Mouse (Mus musculus): ENCODE measurements at regions not wholly inside any gene's neighbourhood (a gene's known extent, or its start where the extent isn't known, plus 50 kb on each side); places are given as distances from the start of the nearest gene placed in this dataset.

DNA sequence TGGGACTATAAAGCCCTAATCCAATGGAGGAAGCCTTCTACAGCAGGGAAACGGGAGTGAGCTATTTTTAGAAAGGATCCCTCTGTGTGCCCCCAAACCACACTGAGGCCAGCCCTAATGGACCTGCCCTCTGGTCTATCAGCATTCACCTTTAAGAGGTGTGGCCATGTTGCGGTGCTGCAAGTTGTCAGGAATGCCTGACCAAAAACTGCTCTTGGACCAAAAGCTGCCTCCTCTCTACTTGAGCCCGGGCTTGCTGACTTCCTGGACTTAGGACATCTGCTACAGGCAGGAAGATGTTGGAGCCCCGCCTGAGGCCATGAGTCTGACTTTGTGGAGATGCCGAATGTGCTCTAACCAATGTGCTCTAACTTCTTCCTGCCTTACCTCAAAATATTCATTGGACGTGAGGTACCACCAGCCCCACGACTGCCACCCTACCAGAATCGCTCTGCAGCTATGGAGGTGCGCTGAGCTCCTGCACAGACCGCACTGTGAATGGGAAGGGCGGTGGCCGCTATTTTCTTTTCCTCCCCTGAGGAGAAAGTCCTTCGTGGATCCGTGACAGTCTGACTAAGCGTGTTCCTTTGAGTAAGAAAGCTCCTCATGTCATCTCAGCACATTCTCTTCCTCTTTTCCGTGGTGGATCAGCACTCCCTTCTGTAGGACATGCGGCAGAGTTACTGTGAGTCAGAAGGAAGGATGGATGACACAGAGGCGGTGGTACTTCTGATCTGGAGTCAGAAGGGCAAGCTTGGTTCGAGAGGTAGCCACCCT, 313.0 kb downstream of the Gm49356 start:
- H3K4me3 ChIP-seq, result no peak overlapping the region
- H3K9me3 ChIP-seq, result no peaks in the 10 kb centered on the region
- no peaks in the 10 kb centered on the region; the same call in 1 of the 2 replicates for H3K27me3 ChIP-seq (replicated peaks)
- ATAC-seq (ENCODE audit: low FRiP score, low read depth), result no peak
- no peak overlapping the region for H3K4me2 ChIP-seq (replicated peaks)
- peaks cover 16% of the 10 kb centered on the region for H3K4me1 ChIP-seq
- WGBS, result 85% methylated on average over 19 of the region's 19 CpGs
- H3K9ac ChIP-seq, result no peak overlapping the region
- H3K27ac ChIP-seq, result no peak overlapping the region
- no peaks in the 10 kb centered on the region for H3K36me3 ChIP-seq

- WGBS, result 66% methylated on average over 17 of the region's 17 CpGs
- H3K27ac ChIP-seq, result no peak overlapping the region
Measured at GRCm38 (mm10) chr15:59203097-59203849, 314.2 kb downstream of the Gm49356 start.

GRCm38 (mm10) chr15:59203850-59204625, 314.9 kb downstream of the Gm49356 start:
- no peak overlapping the region for H3K27ac ChIP-seq
- H3K36me3 ChIP-seq, result no peaks in the 10 kb centered on the region
- no peaks in the 10 kb centered on the region for H3K4me1 ChIP-seq
- ATAC-seq (ENCODE audit: low FRiP score, low read depth), result no peak
- H3K27me3 ChIP-seq (replicated peaks), result no peaks in the 10 kb centered on the region; the same call in 1 of the 2 replicates
- H3K9me3 ChIP-seq, result no peaks in the 10 kb centered on the region
- 73% methylated on average over 17 of the region's 17 CpGs for WGBS
- H3K9ac ChIP-seq, result no peak overlapping the region
- no peak overlapping the region for H3K4me3 ChIP-seq
- no peak overlapping the region for H3K4me2 ChIP-seq (replicated peaks)

More at GRCm38 (mm10) chr15:59203097-59203849, 314.2 kb downstream of the Gm49356 start:
- Histone ChIP-seq H3K4me1 (0 out of 2 replicates have a peak, but pooled peaks cover 4% of the 10 kb centered on the region), H3K4me3 (no peak overlapping the region), H3K27me3 (replicated peaks) (no peaks in the 10 kb centered on the region; the same call in 1 of the 2 replicates), H3K36me3 (no peaks in the 10 kb centered on the region), H3K9me3 (no peaks in the 10 kb centered on the region), H3K9ac (no peak overlapping the region), H3K4me2 (replicated peaks) (no peak overlapping the region)
- ATAC-seq (ENCODE audit: low FRiP score, low read depth), result no peak

- H3K9ac ChIP-seq, result no peak overlapping the region
- no peak overlapping the region for H3K27ac ChIP-seq
- no peaks in the 10 kb centered on the region for H3K36me3 ChIP-seq
- 84% methylated on average over 3 of the region's 3 CpGs for WGBS
- H3K27me3 ChIP-seq (replicated peaks), result no peaks in the 10 kb centered on the region; the same call in 1 of the 2 replicates
- no peak overlapping the region for H3K4me3 ChIP-seq
- ATAC-seq (ENCODE audit: low FRiP score, low read depth), result no peak
- no peak overlapping the region for H3K4me2 ChIP-seq (replicated peaks)
- no peaks in the 10 kb centered on the region for H3K4me1 ChIP-seq
- H3K9me3 ChIP-seq, result no peaks in the 10 kb centered on the region
Measured at GRCm38 (mm10) chr15:59205091-59205490, 316.0 kb downstream of the Gm49356 start.

GRCm38 (mm10) chr15:59205544-59205943, 316.4 kb downstream of the Gm49356 start:
- 89% methylated on average over 7 of the region's 7 CpGs for WGBS
- no peak for ATAC-seq (ENCODE audit: low FRiP score, low read depth)

DNA sequence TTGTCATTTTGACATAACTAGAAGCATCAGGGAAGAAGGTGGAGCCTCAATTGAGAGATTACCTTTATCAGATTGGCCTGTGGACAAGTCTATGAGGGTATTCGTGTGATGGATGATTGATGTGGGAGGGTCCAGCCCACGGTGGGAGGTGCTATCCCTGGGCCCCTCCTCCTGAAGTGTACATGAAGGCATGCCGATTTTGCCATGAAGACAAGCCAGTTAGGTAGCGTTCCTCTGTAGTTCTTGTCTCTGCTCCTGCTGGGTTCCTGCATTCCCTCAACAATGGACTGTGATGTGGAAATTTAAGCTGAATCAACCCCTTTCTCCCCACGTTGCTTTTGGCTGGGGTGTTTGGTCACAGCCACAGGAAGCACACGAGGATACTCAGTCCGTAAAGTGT, 317.5 kb downstream of the Gm49356 start:
- Histone ChIP-seq H3K9me3 (no peaks in the 10 kb centered on the region), H3K9ac (no peak overlapping the region), H3K27me3 (replicated peaks) (no peaks in the 10 kb centered on the region; the same call in 1 of the 2 replicates), H3K4me3 (no peak overlapping the region), H3K27ac (no peak overlapping the region), H3K36me3 (no peaks in the 10 kb centered on the region), H3K4me2 (replicated peaks) (no peak overlapping the region), H3K4me1 (no peaks in the 10 kb centered on the region)
- ATAC-seq (ENCODE audit: low FRiP score, low read depth), result no peak
- WGBS, result 69% methylated on average over 7 of the region's 7 CpGs

More at GRCm38 (mm10) chr15:59205544-59205943, 316.4 kb downstream of the Gm49356 start:
- Histone ChIP-seq H3K4me2 (replicated peaks) (no peak overlapping the region), H3K27me3 (replicated peaks) (no peaks in the 10 kb centered on the region; the same call in 1 of the 2 replicates), H3K4me3 (no peak overlapping the region), H3K36me3 (no peaks in the 10 kb centered on the region), H3K27ac (no peak overlapping the region), H3K9ac (no peak overlapping the region), H3K9me3 (no peaks in the 10 kb centered on the region), H3K4me1 (no peaks in the 10 kb centered on the region)

GRCm38 (mm10) chr15:59207976-59208375, 318.9 kb downstream of the Gm49356 start:
- 78% methylated on average over 4 of the region's 4 CpGs for WGBS
- no peak for ATAC-seq (ENCODE audit: low FRiP score, low read depth)
- Histone ChIP-seq H3K9ac (no peak overlapping the region), H3K4me1 (no peaks in the 10 kb centered on the region), H3K9me3 (no peaks in the 10 kb centered on the region), H3K27me3 (replicated peaks) (no peaks in the 10 kb centered on the region; the same call in 1 of the 2 replicates), H3K27ac (no peak overlapping the region), H3K4me2 (replicated peaks) (no peak overlapping the region), H3K4me3 (no peak overlapping the region), H3K36me3 (no peaks in the 10 kb centered on the region)

DNA sequence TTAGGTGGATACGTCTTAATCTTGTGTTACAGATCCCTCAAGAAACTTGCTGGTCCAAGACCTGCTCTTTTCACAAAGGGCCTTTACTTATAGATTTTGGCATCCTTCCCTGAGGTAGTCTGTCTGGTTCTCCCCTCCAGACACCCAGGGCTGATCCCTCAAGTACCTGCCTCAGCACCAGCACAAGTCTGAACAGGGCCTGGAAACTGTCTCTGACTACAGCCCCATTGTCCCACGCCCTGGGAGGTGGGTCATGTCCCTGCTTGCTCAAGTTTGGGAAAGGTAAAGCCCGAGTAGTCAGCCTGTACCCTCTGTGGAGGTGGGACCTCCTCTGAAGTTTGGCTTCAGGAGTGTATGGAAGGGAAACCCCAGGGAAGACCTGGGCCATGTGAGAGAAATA, 323.3 kb downstream of the Gm49356 start:
- H3K36me3 ChIP-seq, result no peaks in the 10 kb centered on the region
- H3K4me3 ChIP-seq, result no peak overlapping the region
- no peaks in the 10 kb centered on the region for H3K27me3 ChIP-seq (replicated peaks)
- 72% methylated on average over 3 of the region's 3 CpGs for WGBS
- H3K27ac ChIP-seq, result no peak overlapping the region
- H3K9me3 ChIP-seq, result no peaks in the 10 kb centered on the region
- ATAC-seq (ENCODE audit: low FRiP score, low read depth), result no peak
- H3K9ac ChIP-seq, result no peak overlapping the region
- no peak overlapping the region for H3K4me2 ChIP-seq (replicated peaks)
- no peaks in the 10 kb centered on the region for H3K4me1 ChIP-seq

DNA sequence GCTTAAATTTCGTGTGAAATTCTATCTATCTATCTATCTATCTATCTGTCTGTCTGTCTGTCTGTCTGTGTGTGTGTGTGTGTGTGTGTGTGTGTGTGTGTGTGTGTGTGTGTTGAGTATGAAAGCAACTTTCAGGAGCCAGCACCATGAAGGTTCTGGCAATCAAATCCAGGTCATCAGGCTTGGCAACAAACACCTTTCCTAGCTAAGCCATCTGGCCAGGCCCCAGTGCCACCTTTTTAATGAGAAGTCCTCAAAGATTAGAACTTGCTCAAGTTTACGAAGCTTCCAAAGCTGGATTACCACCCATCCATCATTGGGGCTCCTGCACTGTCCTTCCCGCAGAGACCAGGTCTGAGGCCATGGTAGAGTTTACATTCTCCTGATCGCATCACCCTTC, 325.0 kb downstream of the Gm49356 start:
- Histone ChIP-seq H3K4me2 (replicated peaks) (no peak overlapping the region), H3K4me1 (no peaks in the 10 kb centered on the region), H3K4me3 (no peak overlapping the region), H3K9ac (no peak overlapping the region), H3K36me3 (no peaks in the 10 kb centered on the region), H3K9me3 (no peaks in the 10 kb centered on the region), H3K27me3 (replicated peaks) (no peaks in the 10 kb centered on the region), H3K27ac (no peak overlapping the region)
- WGBS, result 93% methylated on average over 4 of the region's 4 CpGs
- ATAC-seq (ENCODE audit: low FRiP score, low read depth), result no peak

- Histone ChIP-seq H3K4me1 (no peaks in the 10 kb centered on the region), H3K4me3 (no peak overlapping the region), H3K36me3 (no peaks in the 10 kb centered on the region), H3K9me3 (no peaks in the 10 kb centered on the region), H3K27me3 (replicated peaks) (no peaks in the 10 kb centered on the region), H3K9ac (no peak overlapping the region), H3K4me2 (replicated peaks) (no peak overlapping the region), H3K27ac (no peak overlapping the region)
- no peak for ATAC-seq (ENCODE audit: low FRiP score, low read depth)
- 82% methylated on average over 4 of the region's 4 CpGs for WGBS
Measured at GRCm38 (mm10) chr15:59215239-59215638, 326.1 kb downstream of the Gm49356 start.

GRCm38 (mm10) chr15:59217481-59217880, 328.4 kb downstream of the Gm49356 start:
- Histone ChIP-seq H3K4me3 (no peak overlapping the region), H3K4me2 (replicated peaks) (no peak overlapping the region), H3K9me3 (no peaks in the 10 kb centered on the region), H3K9ac (no peak overlapping the region), H3K4me1 (no peaks in the 10 kb centered on the region), H3K27ac (no peak overlapping the region), H3K36me3 (no peaks in the 10 kb centered on the region), H3K27me3 (replicated peaks) (no peaks in the 10 kb centered on the region)
- 87% methylated on average over 9 of the region's 9 CpGs for WGBS
- no peak for ATAC-seq (ENCODE audit: low FRiP score, low read depth)

DNA sequence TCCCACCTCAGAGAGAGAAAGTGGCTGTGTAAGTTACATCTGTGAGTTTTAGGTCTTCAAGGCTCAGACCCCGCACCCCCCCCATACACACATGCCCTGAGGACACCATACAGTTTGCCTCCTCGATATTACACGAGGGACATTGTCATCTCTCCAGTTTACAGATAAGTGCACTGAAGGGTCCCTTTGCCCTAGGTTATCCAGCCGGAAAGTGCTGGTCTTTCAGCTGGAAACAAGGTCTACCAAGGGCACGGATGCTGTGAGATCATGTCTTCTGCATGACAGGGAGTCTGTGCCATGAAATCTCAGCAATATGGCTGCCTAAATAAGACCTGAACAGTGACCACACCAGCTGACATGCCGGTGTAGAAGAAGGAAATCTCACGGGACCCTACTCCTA, 329.8 kb downstream of the Gm49356 start:
- no peak for ATAC-seq (ENCODE audit: low FRiP score, low read depth)
- WGBS, result 87% methylated on average over 7 of the region's 7 CpGs
- Histone ChIP-seq H3K36me3 (no peaks in the 10 kb centered on the region), H3K9me3 (no peaks in the 10 kb centered on the region), H3K4me2 (replicated peaks) (no peak overlapping the region), H3K27me3 (replicated peaks) (no peaks in the 10 kb centered on the region), H3K4me3 (no peak overlapping the region), H3K27ac (no peak overlapping the region), H3K4me1 (no peaks in the 10 kb centered on the region), H3K9ac (no peak overlapping the region)

Data from neural tube, embryonic 12.5 days (tissue).